Mouse (Mus musculus): ENCODE measurements around the gene Pinlyp. TPM values are rescaled to one million over a fixed set of nuclear protein-coding genes. Genes with fewer than 3 reads are reported as not detected.

The Pinlyp gene
- 0.95 TPM in 1 of 4 replicates, not detected in the others for total RNA-seq (2023)

DNA sequence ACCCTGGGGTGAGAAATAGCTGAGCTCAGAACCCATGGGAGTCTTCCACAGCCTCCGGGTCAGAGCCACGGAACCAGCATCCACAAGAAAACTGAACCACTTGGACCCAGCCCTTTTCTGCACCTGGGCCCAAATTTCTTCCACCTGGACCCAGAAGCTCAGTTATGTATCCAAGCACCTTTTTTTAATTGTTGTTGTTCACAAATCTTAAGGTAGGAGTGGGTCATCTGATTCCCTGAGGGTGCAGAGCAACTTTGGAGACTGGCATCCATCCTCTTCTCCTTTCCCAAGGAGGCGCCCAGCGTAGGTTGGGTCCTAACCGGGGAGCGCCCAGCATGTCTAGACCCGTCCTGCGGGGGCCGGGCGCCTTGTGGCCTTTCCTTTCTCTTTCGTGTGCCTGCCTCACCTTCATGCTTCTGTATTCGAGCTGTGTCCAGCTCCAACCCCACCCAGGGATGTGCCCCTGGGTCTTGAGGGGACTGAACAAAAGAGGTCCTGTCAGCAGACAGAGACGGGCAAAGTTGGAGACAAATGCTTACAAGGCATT, at the start of gene Pinlyp, which contains the start of gene Xrcc1:
TSS of gene Pinlyp (minus strand) at position 51 of the 547 bp plus-strand sequence.
TSS of gene Xrcc1 (plus strand) at position 222 of the 547 bp plus-strand sequence.

GRCm38 (mm10) chr7:24587330-24588105, 41.6 kb upstream of the Pinlyp start, which contains the start of the genes Ethe1 and Zfp575:
Gene Ethe1 (plus strand): TSS chr7:24587543.
Gene Zfp575 (minus strand): TSS chr7:24587641.

GRCm38 (mm10) chr7:24530062-24530931, 15.6 kb downstream of the Pinlyp start, which contains the start of gene Irgq:
Gene Irgq (plus strand): TSS chr7:24530689.

GRCm38 (mm10) chr7:24512355-24512754, 33.6 kb downstream of the Pinlyp start, which contains the start of gene AC161166.1:
Gene AC161166.1 (minus strand): TSS chr7:24512455.

DNA sequence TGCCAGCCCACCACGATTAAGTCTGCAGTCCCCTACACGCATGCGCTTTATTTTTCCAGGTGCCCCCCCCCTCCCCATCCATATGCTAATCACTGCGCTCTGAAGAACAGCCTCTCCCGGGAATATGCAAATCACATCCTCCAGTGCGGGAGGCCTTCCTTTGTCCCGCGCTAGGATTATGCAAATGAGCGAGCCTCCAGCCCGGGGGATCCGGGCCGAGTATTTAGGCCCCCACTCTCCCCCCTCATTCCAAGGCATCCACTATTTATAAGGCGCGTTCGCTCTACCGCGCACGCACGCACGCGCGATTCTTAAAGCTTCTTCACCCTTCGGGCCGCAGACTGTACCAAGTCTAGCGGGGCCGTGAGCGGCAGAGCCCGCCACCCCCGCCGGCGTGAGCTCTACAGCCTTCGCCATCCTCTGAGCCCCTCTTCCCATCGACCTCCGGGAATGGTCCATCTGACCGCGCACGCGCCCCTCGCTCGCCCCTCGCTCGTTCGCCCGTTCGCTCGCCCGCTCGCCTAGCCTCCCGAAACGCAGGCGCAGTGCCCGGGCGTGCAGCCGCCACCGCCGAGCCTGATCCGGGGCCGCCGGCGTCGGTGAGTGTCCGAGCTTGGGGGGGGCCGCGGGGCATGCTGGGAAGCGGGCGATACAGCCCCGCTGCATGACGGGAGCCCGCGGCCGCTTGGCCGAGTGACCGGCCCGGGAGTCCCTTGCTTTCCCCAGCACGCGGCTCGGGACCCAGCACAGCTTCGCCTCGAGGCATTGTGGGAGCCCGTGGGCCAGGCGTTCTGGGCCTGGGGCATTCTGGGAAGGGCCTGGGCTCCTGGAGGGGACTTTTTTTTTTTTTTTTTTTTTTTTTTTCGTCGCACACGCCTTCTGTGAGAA, 38.8 kb downstream of the Pinlyp start, which contains the start of gene Zfp428:
TSS of gene Zfp428 (plus strand) at position 169 of the 888 bp plus-strand sequence.

Other genes starting within 250 kb of the Pinlyp start
- 6.4 to 11.4 TPM (median 8.5 TPM) in 4 replicates for gene Zfp61, start 244.9 kb downstream of the Pinlyp start, total RNA-seq (2023)
- 7.7 to 11.5 TPM (median 8.3 TPM) in 4 replicates for gene Zfp94, start 229.5 kb downstream of the Pinlyp start, total RNA-seq (2023)
- not detected in 4 replicates for gene Tescl, start 212.2 kb downstream of the Pinlyp start, total RNA-seq (2023)
- gene Lypd5, start 196.9 kb downstream of the Pinlyp start, total RNA-seq (2023), result not detected in 4 replicates
- 4.0 to 6.8 TPM (median 4.8 TPM) in 4 replicates for gene Kcnn4, start 175.9 kb downstream of the Pinlyp start, total RNA-seq (2023)
- 69.5 to 87.3 TPM (median 83.7 TPM) in 4 replicates for gene Smg9, start 146.5 kb downstream of the Pinlyp start, total RNA-seq (2023)
- 3.5 to 5.6 TPM (median 5.0 TPM) in 4 replicates for gene Irgc1, start 93.8 kb downstream of the Pinlyp start, total RNA-seq (2023)
- gene Plaur, start 83.6 kb downstream of the Pinlyp start, total RNA-seq (2023), result 484 to 612 TPM (median 535 TPM) in 4 replicates
- gene Cadm4, start 64.1 kb downstream of the Pinlyp start, total RNA-seq (2023), result 1.2 to 3.1 TPM (median 1.7 TPM) in 4 replicates
- 1.0 to 2.2 TPM (median 1.8 TPM) in 4 replicates for gene Zfp428, start 39.1 kb downstream of the Pinlyp start, total RNA-seq (2023)
- not detected in 4 replicates for gene AC161166.1, start 33.7 kb downstream of the Pinlyp start, total RNA-seq (2023)
- gene Irgq, start 15.4 kb downstream of the Pinlyp start, total RNA-seq (2023), result 21.1 to 23.8 TPM (median 22.9 TPM) in 4 replicates
- gene Xrcc1, start 171 bp upstream of the Pinlyp start, total RNA-seq (2023), result 82.6 to 95.2 TPM (median 89.3 TPM) in 4 replicates
- gene Ethe1, start 41.4 kb upstream of the Pinlyp start, total RNA-seq (2023), result 8.6 to 10.6 TPM (median 10.1 TPM) in 4 replicates
- not detected in 4 replicates for gene Zfp575, start 41.5 kb upstream of the Pinlyp start, total RNA-seq (2023)
- 25.2 to 27.4 TPM (median 25.6 TPM) in 4 replicates for gene Phldb3, start 64.6 kb upstream of the Pinlyp start, total RNA-seq (2023)
- 0.36 to 0.70 TPM (median 0.58 TPM) in 3 of 4 replicates, not detected in the other for gene Lypd3, start 90.4 kb upstream of the Pinlyp start, total RNA-seq (2023)
- gene Tex101, start 130.6 kb upstream of the Pinlyp start, total RNA-seq (2023), result not detected in 4 replicates
- gene BC049730, start 163.1 kb upstream of the Pinlyp start, total RNA-seq (2023), result not detected in 4 replicates
- not detected in 4 replicates for gene Gm4763, start 180.8 kb upstream of the Pinlyp start, total RNA-seq (2023)
- 0.19 to 0.55 TPM (median 0.33 TPM) in 3 of 4 replicates, not detected in the other for gene Cd177, start 214.2 kb upstream of the Pinlyp start, total RNA-seq (2023)
- gene Ceacam10, start 231.1 kb upstream of the Pinlyp start, total RNA-seq (2023), result not detected in 4 replicates

Measured in B cell, adult 62 days (primary cell).